7 mouse cellular contexts compared by ENCODE assay signal in genomic region chr14:34660788-34661591, GRCm38 (mm10). TPM values are rescaled to one million over a fixed set of nuclear protein-coding genes. Genes with fewer than 3 reads are reported as not detected.
A peak's percentile ranks its signal among the peaks of the same experiment; 100 is the strongest.
DNase-seq lines count a peak whose midpoint lies in the region; ATAC-seq and TF ChIP-seq lines count a peak whose summit lies in the region.

No protein-coding gene starts in this region.

- peak overlapping the region; percentile 88 for H3K27ac ChIP-seq in ES-E14 (ENCODE audit: insufficient read depth, low read depth, low read length, poor library complexity, severe bottlenecking)
- H3K27ac ChIP-seq in forebrain, embryonic 11.5 days (ENCODE audit: low read depth, low read length): peak overlapping the region; percentile 41; the same call in 1 of the 2 replicates
- H3K27ac ChIP-seq in intestine, embryonic 16.5 days (ENCODE audit: low read length): no peak overlapping the region
- no peak overlapping the region for H3K27ac ChIP-seq in midbrain, embryonic 12.5 days (replicated peaks)

- no peak for ATAC-seq in forebrain, embryonic 11.5 days (replicated peaks; ENCODE audit: low FRiP score)
- ATAC-seq in intestine, embryonic 16.5 days: peak; percentile 38
- ATAC-seq in midbrain, embryonic 12.5 days (ENCODE audit: low FRiP score, low read depth): no peak

- peak overlapping the region; percentile 55; the same call in 1 of the 2 replicates for H3K9ac ChIP-seq in ES-E14 (ENCODE audit: insufficient read depth, low read depth, low read length, poor library complexity, severe bottlenecking)
- peak overlapping the region; percentile 56; the same call in 1 of the 2 replicates for H3K9ac ChIP-seq in forebrain, embryonic 11.5 days (ENCODE audit: low read length)
- peak overlapping the region; percentile 61 for H3K9ac ChIP-seq in intestine, embryonic 16.5 days (ENCODE audit: low read depth, low read length)
- H3K9ac ChIP-seq in midbrain, embryonic 12.5 days (replicated peaks): peak overlapping the region; percentile 52; the same call in 1 of the 2 replicates

- in situ Hi-C loops in ES-E14 (cut with MboI; ENCODE audit: low sequenced_read_pairs in 2 of 2, unreplicated experiment in 2 of 2): no loop called here

- H3K4me2 ChIP-seq in forebrain, embryonic 11.5 days (ENCODE audit: low read depth, low read length, severe bottlenecking): peak overlapping the region; percentile 65
- H3K4me2 ChIP-seq in intestine, embryonic 16.5 days (ENCODE audit: low read depth, low read length): peak overlapping the region; percentile 83
- peak overlapping the region; percentile 88 for H3K4me2 ChIP-seq in midbrain, embryonic 12.5 days (replicated peaks)

- H3K36me3 ChIP-seq in E14TG2a.4 (ENCODE audit: insufficient read depth, low read length): no peaks in the 10 kb centered on the region
- H3K36me3 ChIP-seq in ES-E14 (ENCODE audit: control insufficient read depth, insufficient read depth, low read length, poor library complexity, severe bottlenecking): no peaks in the 10 kb centered on the region
- H3K36me3 ChIP-seq in forebrain, embryonic 11.5 days (ENCODE audit: control insufficient read depth, insufficient read depth, low read length): no peaks in the 10 kb centered on the region
- no peaks in the 10 kb centered on the region for H3K36me3 ChIP-seq in intestine, embryonic 16.5 days (ENCODE audit: control insufficient read depth, insufficient read depth, low read length)
- H3K36me3 ChIP-seq in midbrain, embryonic 12.5 days: no peaks in the 10 kb centered on the region

- DNase-seq in ES-E14 (ENCODE audit: low read depth, low spot score): peak; percentile 76
- DNase-seq in forebrain, embryonic 11.5 days (ENCODE audit: low spot score): peak; percentile 59
- DNase-seq in thymus, postnatal 4 days: peak; percentile 66
- DNase-seq in frontal cortex, postnatal 36 days (ENCODE audit: low spot score in 2 of 2): no peak

- H3K4me3 ChIP-seq in E14TG2a.4 (replicated peaks; ENCODE audit: low read length): peak overlapping the region; percentile 72
- peak overlapping the region; percentile 54 to 71 for H3K4me3 ChIP-seq in ES-E14 (ENCODE audit: insufficient read depth in 1 of 2, low read depth in 1 of 2, low read length in 2 of 2, poor library complexity in 1 of 2, severe bottlenecking in 1 of 2)
- peak overlapping the region; percentile 38 for H3K4me3 ChIP-seq in forebrain, embryonic 11.5 days (ENCODE audit: low read depth, low read length)
- H3K4me3 ChIP-seq in intestine, embryonic 16.5 days (ENCODE audit: low read length): peak overlapping the region; percentile 51
- H3K4me3 ChIP-seq in midbrain, embryonic 12.5 days: peak overlapping the region; percentile 49

- WGBS in forebrain, embryonic 11.5 days: 6% methylated on average over 22 of the region's 22 CpGs
- WGBS in intestine, embryonic 16.5 days: 21% methylated on average over 22 of the region's 22 CpGs
- 9% methylated on average over 22 of the region's 22 CpGs for WGBS in midbrain, embryonic 12.5 days

- no peaks in the 10 kb centered on the region for H3K9me3 ChIP-seq in E14TG2a.4 (ENCODE audit: low read length)
- H3K9me3 ChIP-seq in ES-E14 (ENCODE audit: control insufficient read depth, insufficient read depth, low read depth, low read length): no peaks in the 10 kb centered on the region
- no peaks in the 10 kb centered on the region for H3K9me3 ChIP-seq in forebrain, embryonic 11.5 days (ENCODE audit: control insufficient read depth, low read length)
- H3K9me3 ChIP-seq in intestine, embryonic 16.5 days (ENCODE audit: control insufficient read depth, low read length): no peaks in the 10 kb centered on the region
- no peaks in the 10 kb centered on the region for H3K9me3 ChIP-seq in midbrain, embryonic 12.5 days

- no peak for TF ChIP-seq CTCF in E14TG2a.4 (conservative IDR thresholded peaks at IDR 0.05; ENCODE audit: low read length)

- H3K4me1 ChIP-seq in E14TG2a.4 (replicated peaks; ENCODE audit: low read depth, low read length) (peaks cover 79% of the 10 kb centered on the region), ES-E14 (ENCODE audit: control insufficient read depth in 2 of 2, insufficient read depth in 2 of 2, low read length in 2 of 2, poor library complexity in 1 of 2) (peaks cover 9 to 24% of the 10 kb centered on the region in 2 experiments)
- H3K4me1 ChIP-seq in forebrain, embryonic 11.5 days (replicated peaks; ENCODE audit: control insufficient read depth, insufficient read depth, low read length): peaks cover 6% of the 10 kb centered on the region; the same call in 1 of the 2 replicates
- H3K4me1 ChIP-seq in intestine, embryonic 16.5 days (ENCODE audit: control insufficient read depth, insufficient read depth, low read length): peaks cover 4% of the 10 kb centered on the region; the same call in 1 of the 2 replicates
- peaks cover 15% of the 10 kb centered on the region for H3K4me1 ChIP-seq in midbrain, embryonic 12.5 days

- H3K27me3 ChIP-seq in E14TG2a.4 (ENCODE audit: insufficient read depth, low read length): no peaks in the 10 kb centered on the region
- peaks cover 24% of the 10 kb centered on the region for H3K27me3 ChIP-seq in forebrain, embryonic 11.5 days (ENCODE audit: control insufficient read depth, insufficient read depth, low read length)
- H3K27me3 ChIP-seq in intestine, embryonic 16.5 days (replicated peaks; ENCODE audit: control insufficient read depth, insufficient read depth, low read length): 0 out of 2 replicates have a peak, but pooled peaks cover 3% of the 10 kb centered on the region
- H3K27me3 ChIP-seq in midbrain, embryonic 12.5 days: peaks cover 62% of the 10 kb centered on the region

TF ChIP-seq in ES-E14, 5 proteins besides CTCF, POLR2A, EP300 and RAD21:
- TF ChIP-seq CHD2 (IDR thresholded peaks at IDR 0.05; ENCODE audit: low read depth, low read length) (no peak), ZNF384 (IDR thresholded peaks at IDR 0.05; ENCODE audit: low read depth, low read length) (no peak), ZC3H11A (IDR thresholded peaks at IDR 0.05; ENCODE audit: borderline replicate concordance, low read depth, low read length) (no peak)

RNA-seq across cellular contexts. Expression of gene Wapl, which starts 12.7 kb away (rescaled TPM):
- 82.9 and 115 TPM in 2 replicates for total RNA-seq in ES-E14 (2012; rRNA removed)
- 33.7 and 34.5 TPM in 2 replicates for polyA plus RNA-seq in forebrain, embryonic 11.5 days (2014; fragmentation: Nextera tagmentation; extraction: Ambion mirVana)
- 18.0 and 18.1 TPM in 2 replicates for polyA plus RNA-seq in intestine, embryonic 16.5 days (2015; fragmentation: Nextera tagmentation; extraction: Ambion mirVana)
- 34.4 and 40.6 TPM in 2 replicates for polyA plus RNA-seq in midbrain, embryonic 12.5 days (2016; fragmentation: Nextera tagmentation; extraction: Ambion mirVana)

Comparison
In these comparisons a context has a peak if more than half of its experiments do, and no peak if none do; other contexts are left out.
1. DNase-seq: peak in ES-E14 (single experiment), forebrain, embryonic 11.5 days (single experiment) and thymus, postnatal 4 days (single experiment); none in frontal cortex, postnatal 36 days (0 of 2).
2. H3K27ac ChIP-seq: peak in ES-E14 (single experiment) and forebrain, embryonic 11.5 days (single experiment); none in intestine, embryonic 16.5 days (single experiment) and midbrain, embryonic 12.5 days (single experiment).
3. Peak in every context shown above with its lines, with median percentiles within 50 percentile points of each other: H3K4me3 ChIP-seq, H3K9ac ChIP-seq and H3K4me2 ChIP-seq.